Mouse (Mus musculus): Measurements from ENCODE around the gene Stradb.

DNA sequence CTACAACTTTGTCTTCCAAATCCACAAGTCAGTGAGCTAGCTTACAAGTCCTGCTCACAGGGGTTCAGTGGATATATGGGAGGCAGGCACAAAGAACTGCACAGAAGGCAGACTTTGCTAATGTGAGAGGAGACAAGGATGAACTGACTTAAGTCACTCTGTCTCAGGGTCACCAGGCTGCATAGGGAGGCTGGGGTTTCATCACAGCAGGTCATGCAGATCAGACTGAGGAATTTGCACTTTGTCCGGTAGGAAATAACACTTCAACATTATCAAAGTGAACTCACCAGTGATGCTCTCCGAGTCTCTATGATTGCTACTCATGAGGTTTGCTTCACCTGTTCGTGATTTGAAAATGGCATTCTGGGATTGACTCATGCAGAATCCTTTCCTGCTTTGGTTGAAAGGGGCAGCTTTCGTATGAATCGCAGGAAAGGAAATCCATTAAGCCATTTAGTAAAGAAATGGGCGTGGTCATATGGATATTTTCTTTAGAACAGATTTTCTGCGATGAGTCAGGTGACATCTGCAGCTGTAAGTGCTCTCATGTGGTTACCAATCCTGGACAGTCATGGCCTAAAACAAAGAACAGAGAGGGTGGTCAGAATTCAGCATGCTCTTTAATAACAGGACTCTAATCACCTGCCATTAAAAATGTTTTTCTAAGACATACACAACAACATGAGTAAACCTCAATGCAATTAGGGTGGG lies 27.2 kb upstream of the Stradb start:
- TF ChIP-seq CTCF (IDR thresholded peaks at IDR 0.05; ENCODE audit: low read depth, low read length) (no peak), POLR2A (IDR thresholded peaks at IDR 0.05; ENCODE audit: extremely low read depth, insufficient read depth, low read length) (no peak)
